Mouse (Mus musculus) MEL-GATA-1-ER (cell line): ENCODE results near the gene Shb.

Experiments
- DNase-seq: peaks from one replicate; pipeline ENCODE4 v3.0.0-alpha.2; 2012; ENCODE audit warnings: low read depth; ENCODE audit errors: extremely low read depth

Shb gene

GRCm38 (mm10) chr4:45527562-45528354, 4.5 kb downstream of the Shb start:
- DNase-seq = no peak

DNA sequence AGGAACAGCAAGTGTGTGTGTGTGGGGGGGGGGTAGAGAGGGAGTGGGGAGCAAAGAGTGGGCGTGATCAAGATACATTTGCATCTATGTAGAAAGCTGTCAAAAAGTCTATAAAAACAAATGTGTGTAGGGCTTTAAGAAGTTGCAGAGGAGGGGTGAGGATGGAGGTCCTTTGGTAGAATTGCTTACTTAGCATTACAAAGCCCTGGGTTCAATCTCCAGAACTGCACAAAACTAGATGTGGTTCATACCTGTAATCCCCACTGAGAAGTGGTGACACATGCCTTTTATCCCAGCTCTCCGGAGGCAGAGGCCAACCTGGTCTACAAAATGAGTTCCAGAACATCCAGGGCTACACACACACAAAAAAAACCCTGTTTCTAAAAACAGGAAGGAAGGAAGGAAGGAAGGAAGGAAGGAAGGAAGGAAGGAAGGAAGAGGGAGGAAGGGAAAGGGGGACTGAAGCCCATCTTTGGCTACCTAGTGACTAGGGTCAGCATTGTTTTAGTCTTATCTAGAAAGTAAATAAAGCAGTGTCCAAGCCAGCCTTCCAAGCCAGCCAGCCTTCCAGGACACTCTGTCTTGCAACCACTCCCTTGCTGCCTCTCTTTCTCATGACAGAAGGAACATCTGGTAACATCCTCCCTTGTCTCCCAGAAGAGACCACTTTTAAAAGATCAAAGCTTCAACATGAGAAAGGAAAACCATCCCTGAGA, 5.3 kb downstream of the Shb start:
- no peak for DNase-seq

DNA sequence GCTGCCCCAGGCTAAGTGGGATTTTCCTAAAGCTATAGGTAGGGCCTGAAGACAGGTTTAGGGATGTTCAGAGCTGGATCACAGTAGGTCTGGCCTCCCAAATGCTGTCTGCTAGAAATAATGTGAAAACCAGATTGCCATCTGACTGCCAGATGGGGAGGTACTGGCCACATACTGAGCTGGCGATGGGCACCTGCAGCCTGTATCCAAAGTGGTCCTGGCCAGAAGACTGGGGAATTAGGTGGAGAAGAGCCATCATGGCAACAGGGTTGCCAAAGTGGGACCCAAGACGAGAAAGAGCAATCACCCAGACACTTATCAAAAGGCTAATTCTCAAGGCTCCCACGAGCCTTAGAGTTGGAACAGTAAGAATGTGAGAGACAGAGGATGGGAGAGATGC, 6.1 kb downstream of the Shb start:
- DNase-seq = no peak

DNA sequence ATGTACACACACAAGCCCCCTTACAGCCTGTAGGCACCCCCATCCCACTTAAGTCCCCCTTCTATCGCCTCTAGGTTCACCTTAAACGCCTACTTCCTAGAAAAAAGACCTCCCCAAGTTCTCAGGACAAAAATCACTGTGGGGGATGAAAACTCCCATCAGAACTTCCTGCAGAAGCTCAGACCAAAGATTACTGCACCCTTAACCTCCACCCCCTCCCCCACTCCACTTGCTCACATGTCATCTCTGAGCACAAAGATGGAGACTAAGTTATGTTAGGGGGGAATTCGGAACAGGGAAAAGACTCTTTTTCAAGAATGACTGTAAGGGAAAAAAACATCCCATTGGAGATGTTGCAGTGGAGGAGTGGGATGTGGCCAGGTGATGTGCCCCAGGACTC, 6.7 kb downstream of the Shb start:
- DNase-seq = no peak

DNA sequence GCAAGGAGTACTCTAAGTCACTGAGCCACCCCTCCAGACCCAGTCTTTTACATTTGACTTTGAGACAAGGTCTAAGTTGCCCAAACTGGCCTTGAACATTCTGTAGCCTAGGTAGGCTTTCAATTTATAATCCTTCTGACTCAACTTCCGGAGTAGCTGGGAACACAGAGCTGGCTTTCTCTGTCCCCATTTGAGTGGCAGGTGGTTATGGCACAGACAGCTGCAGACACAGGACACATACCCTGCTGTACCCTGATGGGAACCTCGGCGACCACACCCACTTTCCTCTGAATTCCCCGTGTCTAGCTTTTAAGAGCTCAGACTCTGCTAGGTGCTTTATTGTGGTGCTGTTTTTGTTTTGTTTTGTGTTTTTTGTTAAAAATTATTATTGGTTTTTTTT, 7.7 kb downstream of the Shb start:
- DNase-seq = no peak

GRCm38 (mm10) chr4:45523360-45523759, 8.9 kb downstream of the Shb start:
- no peak for DNase-seq

GRCm38 (mm10) chr4:45522956-45523355, 9.3 kb downstream of the Shb start:
- DNase-seq = no peak

GRCm38 (mm10) chr4:45522583-45522900, 9.7 kb downstream of the Shb start:
- no peak for DNase-seq

DNA sequence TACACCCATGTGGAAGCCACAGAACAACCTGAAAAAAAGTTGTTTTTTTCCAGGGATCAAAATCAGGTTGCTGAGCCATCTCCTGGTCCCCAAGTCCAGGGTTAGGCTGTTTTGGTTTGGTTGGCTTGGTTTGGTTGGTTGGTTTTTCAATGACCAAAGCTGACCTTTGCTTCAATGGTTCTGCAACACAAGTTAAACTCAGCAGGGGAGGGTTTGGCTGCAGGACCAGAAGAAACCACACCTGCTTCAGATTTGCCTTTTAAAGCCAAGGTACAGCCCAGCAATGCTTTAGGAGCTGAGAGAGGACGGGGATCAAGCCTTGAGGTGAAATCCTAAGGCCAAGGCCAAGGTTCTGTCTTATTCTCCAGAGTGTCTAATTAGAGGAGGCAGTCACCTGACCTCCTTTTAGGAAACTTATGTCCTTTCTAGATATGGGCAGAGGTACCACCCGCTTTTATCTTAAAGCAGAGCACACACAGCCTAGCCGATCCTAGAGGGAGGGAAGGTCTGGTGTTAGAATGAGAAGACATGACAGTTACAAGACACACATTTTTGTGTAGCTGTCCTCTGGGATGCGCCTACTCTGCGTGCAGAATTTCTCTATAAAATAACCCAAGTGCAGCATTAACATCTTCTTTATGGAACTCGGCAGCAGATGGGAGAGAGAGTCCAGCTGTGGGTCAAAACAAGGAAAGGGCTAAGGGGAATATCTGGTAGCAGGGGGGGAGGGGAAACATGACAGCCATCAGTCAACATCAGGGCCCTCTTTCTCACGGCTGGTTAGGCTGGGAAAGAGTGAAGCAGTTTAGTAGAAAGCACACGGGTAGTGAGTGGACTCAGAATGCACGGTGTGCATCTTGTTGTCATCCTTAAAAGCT, 10.3 kb downstream of the Shb start:
- peak; percentile 41 for DNase-seq

GRCm38 (mm10) chr4:45520375-45520774, 11.9 kb downstream of the Shb start:
- DNase-seq = no peak

DNA sequence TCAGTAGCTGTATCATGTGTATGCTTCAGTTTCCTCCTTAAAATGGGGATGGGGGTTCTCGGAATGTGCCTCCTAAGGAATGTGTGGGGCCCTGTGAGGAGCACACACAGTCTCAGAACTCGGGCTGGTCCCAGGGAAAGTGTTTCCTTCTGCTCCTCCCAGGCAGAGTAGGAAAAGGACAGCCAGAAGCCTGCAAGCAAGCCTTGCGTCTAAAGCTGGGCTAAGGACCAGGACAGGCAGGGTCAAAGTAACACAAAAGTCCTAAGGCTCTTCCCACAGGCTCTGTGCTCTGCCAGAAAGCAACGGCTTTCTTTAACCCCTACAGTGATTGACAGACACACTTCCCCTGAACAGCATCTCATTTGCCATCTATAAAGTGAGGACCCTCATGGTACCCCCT, 14.9 kb downstream of the Shb start:
- no peak for DNase-seq

DNA sequence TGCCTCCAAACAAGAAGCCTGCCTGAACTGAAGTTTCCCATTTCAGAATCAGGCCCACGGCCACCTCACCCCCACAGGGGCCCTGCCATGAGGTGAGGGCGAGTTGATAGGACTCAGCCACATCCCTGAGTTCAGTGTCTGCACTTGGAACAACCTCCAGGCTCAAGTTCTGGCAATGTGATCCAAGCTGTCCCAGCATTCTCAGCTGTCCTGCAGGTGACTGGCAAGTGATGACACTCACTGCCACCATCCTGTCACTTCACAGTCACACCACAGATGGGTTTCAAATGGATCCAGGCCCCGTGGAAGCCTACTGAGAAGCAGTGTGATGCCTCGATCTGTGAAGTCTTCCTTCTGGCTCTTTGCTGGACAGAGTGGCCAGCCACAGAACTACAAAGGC, 16.4 kb downstream of the Shb start:
- DNase-seq = no peak

GRCm38 (mm10) chr4:45514406-45514805, 17.9 kb downstream of the Shb start:
- DNase-seq = no peak

- peak; percentile 59 for DNase-seq
Measured at GRCm38 (mm10) chr4:45513791-45514293, 18.4 kb downstream of the Shb start.

DNA sequence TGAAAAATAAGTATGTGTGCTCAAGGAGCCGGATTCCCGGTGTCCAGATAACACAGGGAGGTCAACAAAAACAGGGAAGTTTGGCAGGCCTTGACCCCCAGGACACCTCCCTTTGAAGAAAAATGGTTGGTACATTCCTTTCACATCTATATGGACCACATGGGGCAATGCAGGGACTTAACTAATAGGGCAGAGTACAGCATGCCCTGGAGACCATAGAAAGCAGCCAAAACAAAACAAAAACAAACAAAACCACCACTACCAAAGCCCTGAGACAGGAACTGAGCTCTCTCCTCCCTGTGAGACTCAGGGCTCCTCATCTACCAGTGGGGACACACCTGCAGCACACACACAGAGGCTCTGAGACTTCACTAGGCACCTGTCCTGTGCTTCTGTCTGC, 18.9 kb downstream of the Shb start:
- no peak for DNase-seq

- DNase-seq = no peak
Measured at GRCm38 (mm10) chr4:45510163-45510562, 22.1 kb downstream of the Shb start.

GRCm38 (mm10) chr4:45509416-45509815, 22.9 kb downstream of the Shb start:
- no peak for DNase-seq

GRCm38 (mm10) chr4:45508469-45508868, 23.8 kb downstream of the Shb start:
- DNase-seq = no peak

DNA sequence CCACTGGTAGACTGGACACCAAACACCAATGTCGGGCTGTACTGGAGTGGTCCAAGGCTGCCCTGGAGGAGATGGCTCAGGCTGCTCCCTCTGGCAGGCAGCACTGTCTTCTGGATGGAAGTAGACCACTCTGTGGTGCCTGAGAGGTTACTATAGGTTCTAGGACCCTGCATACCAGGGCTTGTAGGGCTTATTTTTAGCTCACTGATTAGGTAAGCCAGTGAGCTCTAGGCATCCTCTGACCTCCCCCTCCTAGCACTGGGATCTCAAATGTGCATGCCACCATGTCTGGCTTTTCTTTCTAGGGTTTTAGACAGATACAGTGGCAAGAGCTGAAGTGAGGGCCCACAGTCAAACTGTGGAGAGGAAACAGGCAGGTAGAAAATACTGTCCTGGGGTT, 24.8 kb downstream of the Shb start:
- no peak for DNase-seq

DNA sequence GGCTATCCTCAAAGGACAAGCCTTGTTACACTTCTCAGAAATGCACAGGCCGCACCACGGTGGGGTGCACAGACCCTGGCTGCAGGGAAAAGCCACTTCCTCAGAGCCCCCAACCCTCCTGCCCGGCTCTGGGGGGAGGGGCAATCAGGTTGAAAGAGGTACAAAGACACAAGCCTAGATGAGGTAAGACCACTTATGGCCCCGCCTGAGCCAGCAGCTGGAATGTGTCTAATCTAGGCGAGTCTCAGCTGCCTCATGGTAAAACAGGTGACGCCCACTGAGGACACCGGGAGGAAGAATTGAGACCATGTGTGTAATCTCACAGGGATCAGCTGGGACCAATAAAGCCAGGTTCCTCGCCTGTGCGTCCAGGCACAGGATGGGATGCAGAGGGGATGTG, 25.2 kb downstream of the Shb start:
- no peak for DNase-seq

- no peak for DNase-seq
Measured at GRCm38 (mm10) chr4:45506613-45507012, 25.7 kb downstream of the Shb start.

DNA sequence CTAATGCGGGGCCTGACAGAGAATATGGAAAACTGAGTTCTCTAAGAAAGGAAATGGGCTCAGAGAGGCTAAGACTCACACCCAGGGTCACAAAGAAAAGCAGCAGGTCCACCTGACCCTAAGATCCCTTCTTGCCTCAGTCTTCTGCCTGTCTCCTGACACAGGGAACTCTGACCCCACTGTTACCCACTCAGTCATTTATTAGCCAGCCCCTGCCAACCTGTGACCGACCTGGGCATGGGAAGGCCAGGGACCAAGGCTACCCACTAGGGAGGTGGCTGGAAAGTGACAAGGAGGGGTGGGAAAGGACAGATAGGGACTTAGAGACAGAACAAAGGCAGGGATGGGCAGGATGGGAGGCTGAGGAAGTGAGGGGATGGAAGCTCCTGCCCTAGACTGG, 26.6 kb downstream of the Shb start:
- DNase-seq = no peak
